ENCODE assay signal across 8 mouse cellular contexts in genomic region chr12:110935983-110936620, GRCm38 (mm10). TPM values are rescaled to one million over a fixed set of nuclear protein-coding genes. Genes with fewer than 3 reads are reported as not detected.
DNase-seq lines count a peak whose midpoint lies in the region; ATAC-seq and TF ChIP-seq lines count a peak whose summit lies in the region.

No protein-coding gene starts in this region.

- no peak for TF ChIP-seq POLR2A in MEL (IDR thresholded peaks at IDR 0.05; ENCODE audit: control insufficient read depth in 1 of 2, insufficient read depth in 1 of 2, low read depth in 1 of 2, low read length in 2 of 2, poor library complexity in 1 of 2)

- no peaks in the 10 kb centered on the region; a peak in 1 of 4 replicates for H3K36me3 ChIP-seq in MEL (ENCODE audit: control insufficient read depth in 1 of 2, insufficient read depth in 2 of 2, low read length in 2 of 2)
- H3K36me3 ChIP-seq in forebrain, embryonic 16.5 days (ENCODE audit: control insufficient read depth, insufficient read depth): peaks cover 9% of the 10 kb centered on the region
- H3K36me3 ChIP-seq in liver, postnatal 0 days (replicated peaks; ENCODE audit: insufficient read depth, low read length): peaks cover 25% of the 10 kb centered on the region

- WGBS in forebrain, embryonic 16.5 days: 50% methylated on average over 9 of the region's 9 CpGs
- 65% methylated on average over 9 of the region's 9 CpGs for WGBS in liver, postnatal 0 days (ENCODE audit: insufficient replicate concordance)

- no peaks in the 10 kb centered on the region for H3K27me3 ChIP-seq in MEL (ENCODE audit: control insufficient read depth in 1 of 2, insufficient read depth in 2 of 2, low read length in 2 of 2)
- no peaks in the 10 kb centered on the region for H3K27me3 ChIP-seq in forebrain, embryonic 16.5 days (replicated peaks; ENCODE audit: control insufficient read depth, insufficient read depth, low read length)
- no peaks in the 10 kb centered on the region for H3K27me3 ChIP-seq in liver, postnatal 0 days (ENCODE audit: insufficient read depth, low read length)

- H3K79me2 ChIP-seq in MEL (ENCODE audit: control insufficient read depth, insufficient read depth, low read length, poor library complexity): no peaks in the 10 kb centered on the region

- ATAC-seq in forebrain, embryonic 16.5 days: peak; percentile 86
- peak; percentile 91 for ATAC-seq in liver, postnatal 0 days

- no peak overlapping the region for H3K4me2 ChIP-seq in forebrain, embryonic 16.5 days (ENCODE audit: low read length)
- H3K4me2 ChIP-seq in liver, postnatal 0 days (ENCODE audit: low read depth, low read length): no peak overlapping the region

- peak; percentile 92 for TF ChIP-seq RAD21 in MEL (IDR thresholded peaks at IDR 0.05; ENCODE audit: low read depth, low read length)

- peak; percentile 76 for DNase-seq in MEL (ENCODE audit: low read depth, low spot score)
- DNase-seq in cerebellum, adult 11-12 months: peak; percentile 93
- DNase-seq in heart, postnatal 25 days (ENCODE audit: low spot score): peak; percentile 56
- peak; percentile 90 for DNase-seq in layer of hippocampus, adult 11-12 months (ENCODE audit: low spot score)
- DNase-seq in liver, postnatal 0 days: peak; percentile 87
- DNase-seq in ovary, postnatal 10 days (ENCODE audit: low spot score): peak; percentile 48
- DNase-seq in thymus, postnatal 0 days (ENCODE audit: low spot score): peak; percentile 57

- intact Hi-C loops in heart, postnatal 25 days (cut with DNase I): loop anchor here (1.0 kb wide), 1 partner anchor 56 kb away; no protein-coding TSS in a partner anchor

- H3K4me3 ChIP-seq in MEL (ENCODE audit: control insufficient read depth in 1 of 2, insufficient read depth in 1 of 2, low read depth in 2 of 2, low read length in 2 of 2): no peak overlapping the region
- H3K4me3 ChIP-seq in forebrain, embryonic 16.5 days (replicated peaks; ENCODE audit: low read length): no peak overlapping the region
- H3K4me3 ChIP-seq in liver, postnatal 0 days (ENCODE audit: low read depth, low read length): no peak overlapping the region

- H3K9me3 ChIP-seq in MEL (replicated peaks; ENCODE audit: insufficient read depth, low read length): no peaks in the 10 kb centered on the region
- H3K9me3 ChIP-seq in forebrain, embryonic 16.5 days (ENCODE audit: control insufficient read depth, low read length): no peaks in the 10 kb centered on the region
- no peaks in the 10 kb centered on the region for H3K9me3 ChIP-seq in liver, postnatal 0 days (ENCODE audit: low read length)

- H3K4me1 ChIP-seq in MEL (ENCODE audit: control insufficient read depth in 1 of 2, insufficient read depth in 2 of 2, low read length in 2 of 2): no peaks in the 10 kb centered on the region
- 0 out of 2 replicates have a peak, but pooled peaks cover 2% of the 10 kb centered on the region for H3K4me1 ChIP-seq in forebrain, embryonic 16.5 days (replicated peaks; ENCODE audit: control insufficient read depth, insufficient read depth, low read length)
- H3K4me1 ChIP-seq in liver, postnatal 0 days (ENCODE audit: insufficient read depth): no peaks in the 10 kb centered on the region

- H3K9ac ChIP-seq in MEL (ENCODE audit: control insufficient read depth, low read depth, low read length, poor library complexity, severe bottlenecking): no peak overlapping the region
- H3K9ac ChIP-seq in forebrain, embryonic 16.5 days (replicated peaks; ENCODE audit: low read depth, low read length): no peak overlapping the region
- H3K9ac ChIP-seq in liver, postnatal 0 days (replicated peaks): no peak overlapping the region

- H3K27ac ChIP-seq in MEL (ENCODE audit: control insufficient read depth, low read depth, low read length): no peak overlapping the region
- H3K27ac ChIP-seq in forebrain, embryonic 16.5 days (ENCODE audit: low read length): no peak overlapping the region
- no peak overlapping the region for H3K27ac ChIP-seq in liver, postnatal 0 days (ENCODE audit: low read depth)

- no peak for TF ChIP-seq EP300 in MEL (IDR thresholded peaks at IDR 0.05; ENCODE audit: low read depth in 1 of 2, low read length in 2 of 2)
- TF ChIP-seq EP300 in liver, postnatal 0 days (IDR thresholded peaks at IDR 0.05; ENCODE audit: low read depth): no peak

- peak; percentile 74 to 95 (median 91) for TF ChIP-seq CTCF in MEL (IDR thresholded peaks at IDR 0.05 in 2 of 3, conservative IDR thresholded peaks at IDR 0.05 in 1 of 3; ENCODE audit: control insufficient read depth in 1 of 3, insufficient read depth in 1 of 3, low read depth in 2 of 3, low read length in 3 of 3, poor library complexity in 1 of 3, severe bottlenecking in 1 of 3)
- TF ChIP-seq CTCF in liver, postnatal 0 days (IDR thresholded peaks at IDR 0.05; ENCODE audit: low read depth): peak; percentile 97

TF ChIP-seq in MEL, 35 proteins besides CTCF, POLR2A, EP300 and RAD21 (continues in another document):
- no peak for TF ChIP-seq MYC (IDR thresholded peaks at IDR 0.05; ENCODE audit: low read depth, low read length)
- TF ChIP-seq TBP (IDR thresholded peaks at IDR 0.05; ENCODE audit: low read depth, low read length): no peak
- no peak for TF ChIP-seq MAX (IDR thresholded peaks at IDR 0.05; ENCODE audit: low read length)
- 0 out of 2 replicates have a peak, but pooled peaks have one; percentile 53 for TF ChIP-seq SIN3A (IDR thresholded peaks at IDR 0.05; ENCODE audit: low read length)
- no peak for TF ChIP-seq TCF12 (IDR thresholded peaks at IDR 0.05; ENCODE audit: low read depth, low read length)
- TF ChIP-seq ZNF384 (IDR thresholded peaks at IDR 0.05; ENCODE audit: low read depth, low read length): no peak
- TF ChIP-seq TAL1 (IDR thresholded peaks at IDR 0.05; ENCODE audit: low read length): no peak
- no peak for TF ChIP-seq USF1 (IDR thresholded peaks at IDR 0.05; ENCODE audit: low read depth, low read length)
- TF ChIP-seq ZKSCAN1 (IDR thresholded peaks at IDR 0.05; ENCODE audit: low read depth, low read length): no peak
- TF ChIP-seq E2F4 (IDR thresholded peaks at IDR 0.05; ENCODE audit: borderline replicate concordance, low read depth, low read length): no peak
- TF ChIP-seq CHD2 (IDR thresholded peaks at IDR 0.05; ENCODE audit: low read length): peak; percentile 62
- TF ChIP-seq NRF1 (IDR thresholded peaks at IDR 0.05; ENCODE audit: insufficient read depth, low read depth, low read length, poor library complexity, severe bottlenecking): no peak
- no peak for TF ChIP-seq POLR2AphosphoS2 (IDR thresholded peaks at IDR 0.05; ENCODE audit: low read length)
- no peak for TF ChIP-seq USF2 (IDR thresholded peaks at IDR 0.05; ENCODE audit: borderline replicate concordance in 1 of 2, insufficient read depth in 1 of 2, low read depth in 1 of 2, low read length in 2 of 2)
- TF ChIP-seq GATA1 (IDR thresholded peaks at IDR 0.05; ENCODE audit: low read depth, low read length): no peak
- no peak for TF ChIP-seq MEF2A (IDR thresholded peaks at IDR 0.05; ENCODE audit: extremely low read depth, insufficient replicate concordance, low read depth, low read length, poor library complexity, severe bottlenecking)
- 0 out of 2 replicates have a peak, but pooled peaks have one; percentile 46 for TF ChIP-seq BHLHE40 (IDR thresholded peaks at IDR 0.05; ENCODE audit: borderline replicate concordance, low read depth, low read length)
- no peak for TF ChIP-seq HCFC1 (IDR thresholded peaks at IDR 0.05; ENCODE audit: low read depth, low read length)
- no peak for TF ChIP-seq CHD1 (IDR thresholded peaks at IDR 0.05; ENCODE audit: low read depth, low read length)
- TF ChIP-seq ZMIZ1 (IDR thresholded peaks at IDR 0.05; ENCODE audit: low read depth, low read length): no peak
- TF ChIP-seq POLR2AphosphoS5 (IDR thresholded peaks at IDR 0.05; ENCODE audit: borderline replicate concordance, low read depth, low read length): no peak
- TF ChIP-seq JUND (IDR thresholded peaks at IDR 0.05; ENCODE audit: low read depth, low read length): no peak
- TF ChIP-seq MYB (IDR thresholded peaks at IDR 0.05; ENCODE audit: low read depth, low read length): no peak
- TF ChIP-seq ZC3H11A (IDR thresholded peaks at IDR 0.05; ENCODE audit: low read depth, low read length): peak; percentile 96
- no peak for TF ChIP-seq RCOR1 (IDR thresholded peaks at IDR 0.05; ENCODE audit: low read depth, low read length)
- no peak for TF ChIP-seq NELFE (IDR thresholded peaks at IDR 0.05; ENCODE audit: low read depth, low read length)
- no peak for TF ChIP-seq KAT2A (conservative IDR thresholded peaks at IDR 0.05; ENCODE audit: low read depth, low read length)

RNA-seq across cellular contexts. Expression of gene Ankrd9, which starts 42.7 kb away (rescaled TPM):
- 17.8 and 26.0 TPM in 2 replicates for total RNA-seq in MEL (2012; rRNA removed)
- polyA plus RNA-seq in MEL (2012; ENCODE audit: insufficient read depth in 1 of 2, insufficient read length in 2 of 2, low read depth in 1 of 2, low replicate concordance in 2 of 2, missing spikeins in 1 of 2): 10 to 100 TPM in 1 of 2 experiments, not detected in 1; 13.8 TPM
- 6.1 TPM in 2 replicates for polyA plus RNA-seq in forebrain, embryonic 16.5 days (2015; fragmentation: Nextera tagmentation; extraction: Ambion mirVana)
- total RNA-seq in heart, postnatal 25 days (2021): 10 to 100 TPM; 66.8 to 71.8 TPM
- polyA plus RNA-seq in liver, postnatal 0 days (2015; fragmentation: Nextera tagmentation; extraction: Ambion mirVana): 15.9 and 16.5 TPM in 2 replicates
- 9.6 and 11.0 TPM in 2 replicates for polyA plus RNA-seq in thymus, postnatal 0 days (2015; fragmentation: Nextera tagmentation; extraction: Ambion mirVana)

RNA-seq across cellular contexts. Expression of gene Tecpr2, which starts 47.0 kb away (rescaled TPM):
- total RNA-seq in MEL (2012; rRNA removed): 5.9 and 6.0 TPM in 2 replicates
- polyA plus RNA-seq in MEL (2012; ENCODE audit: insufficient read depth in 1 of 2, insufficient read length in 2 of 2, low read depth in 1 of 2, low replicate concordance in 2 of 2, missing spikeins in 1 of 2): 1 to 10 TPM in 1 of 2 experiments, not detected in 1; 5.8 TPM
- 8.6 and 9.3 TPM in 2 replicates for polyA plus RNA-seq in forebrain, embryonic 16.5 days (2015; fragmentation: Nextera tagmentation; extraction: Ambion mirVana)
- 1 to 10 TPM; 5.2 to 5.7 TPM for total RNA-seq in heart, postnatal 25 days (2021)
- 0.63 and 1.1 TPM in 2 replicates for polyA plus RNA-seq in liver, postnatal 0 days (2015; fragmentation: Nextera tagmentation; extraction: Ambion mirVana)
- polyA plus RNA-seq in thymus, postnatal 0 days (2015; fragmentation: Nextera tagmentation; extraction: Ambion mirVana): 1.6 and 1.8 TPM in 2 replicates

RNA-seq across cellular contexts. Expression of gene Cinp, which starts 47.2 kb away (rescaled TPM):
- total RNA-seq in MEL (2012; rRNA removed): 189 and 210 TPM in 2 replicates
- polyA plus RNA-seq in MEL (2012; ENCODE audit: insufficient read depth in 1 of 2, insufficient read length in 2 of 2, low read depth in 1 of 2, low replicate concordance in 2 of 2, missing spikeins in 1 of 2): 100 to 1,000 TPM in 1 of 2 experiments, not detected in 1; 162 TPM
- polyA plus RNA-seq in forebrain, embryonic 16.5 days (2015; fragmentation: Nextera tagmentation; extraction: Ambion mirVana): 76.1 and 87.1 TPM in 2 replicates
- 10 to 100 TPM; 31.7 to 33.3 TPM for total RNA-seq in heart, postnatal 25 days (2021)
- polyA plus RNA-seq in liver, postnatal 0 days (2015; fragmentation: Nextera tagmentation; extraction: Ambion mirVana): 30.6 and 34.2 TPM in 2 replicates
- 70.0 and 71.9 TPM in 2 replicates for polyA plus RNA-seq in thymus, postnatal 0 days (2015; fragmentation: Nextera tagmentation; extraction: Ambion mirVana)
